Mouse (Mus musculus) intestine, embryonic 14.5 days (tissue): ENCODE results near the gene Zfp825. TPM values are rescaled to one million over a fixed set of nuclear protein-coding genes. Genes with fewer than 3 reads are reported as not detected.

Experiments used
- polyA plus RNA-seq: library from polyadenylated mRNA; unstranded; fragments of >200 nt; fragmentation: Nextera tagmentation; extraction: Ambion mirVana; gene quantifications from 2 replicates; pipeline ENCODE4 v1.2.1, GENCODE M21; 2014

Gene Zfp825
- polyA plus RNA-seq, 1 experiment from 2014 or later: 16.1 TPM

Other genes with a start within 250 kb of the Zfp825 start
- 0.30 and 0.64 TPM in 2 replicates for gene Ahrr, start 201.7 kb downstream of the Zfp825 start, polyA plus RNA-seq
- gene Pdcd6, start 176.4 kb downstream of the Zfp825 start, polyA plus RNA-seq: 173 and 179 TPM in 2 replicates
- gene Sdha, start 143.7 kb downstream of the Zfp825 start, polyA plus RNA-seq: 243 and 255 TPM in 2 replicates
- gene Ccdc127, start 143.7 kb downstream of the Zfp825 start, polyA plus RNA-seq: 46.6 and 50.9 TPM in 2 replicates
- not detected in 2 replicates for gene Lrrc14b, start 130.0 kb downstream of the Zfp825 start, polyA plus RNA-seq
- gene Zfp72, start 103.2 kb downstream of the Zfp825 start, polyA plus RNA-seq: 4.5 and 6.3 TPM in 2 replicates
- 69.9 and 73.1 TPM in 2 replicates for gene Ftl1-ps1, start 94.3 kb downstream of the Zfp825 start, polyA plus RNA-seq
- 36.2 and 41.2 TPM in 2 replicates for gene Erap1, start 145.6 kb upstream of the Zfp825 start, polyA plus RNA-seq